Mouse (Mus musculus): ENCODE results near the gene Olfr1338.
"Not testable (repeated sequence)": the region's sequence is repeated elsewhere in the genome, so short reads cannot be mapped to it uniquely, and the experiment has no call there.

The Olfr1338 gene

DNA sequence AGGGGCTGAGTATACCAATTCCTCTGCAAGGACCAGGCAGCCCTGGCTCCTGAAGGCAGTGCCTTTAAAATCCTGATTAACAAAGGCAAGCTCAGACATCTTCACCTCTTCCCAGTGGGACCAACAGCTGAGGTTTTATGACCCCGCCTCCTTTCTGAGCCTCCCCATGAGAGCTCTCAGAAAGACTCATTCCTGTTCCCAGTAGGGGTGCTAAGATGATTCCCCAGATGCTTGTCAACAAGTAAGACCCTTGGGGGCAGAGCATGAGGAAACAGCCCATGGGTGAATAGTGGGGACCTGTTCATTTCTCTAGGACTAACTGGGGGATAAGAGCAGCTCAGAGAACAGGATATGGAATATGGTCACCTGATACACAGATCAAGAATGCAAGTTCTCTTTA is at the start of gene Olfr1338:
Olfr1338 (minus strand) TSS at position 101 of the 400 bp plus-strand sequence.
- DNase-seq = no peak

DNA sequence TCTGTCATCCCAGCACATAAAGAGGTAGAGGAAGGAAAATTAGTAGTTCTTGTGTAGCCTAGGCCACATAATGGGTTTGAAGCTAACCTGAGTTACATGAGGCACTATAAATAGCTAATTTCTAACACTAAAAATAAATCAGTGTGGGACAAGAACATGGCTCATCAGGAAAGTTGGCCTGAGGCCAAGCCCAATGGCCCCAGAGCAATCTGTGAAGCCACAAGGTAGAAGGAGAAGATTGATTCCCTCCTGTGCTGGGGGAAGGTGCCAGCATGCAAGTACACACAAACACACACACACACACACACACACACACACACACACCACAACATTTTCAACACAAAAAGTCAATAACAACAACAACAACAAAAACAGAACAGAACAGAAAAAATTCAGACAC is 34.3 kb upstream of the Olfr1338 start:
- not testable (repeated sequence) for DNase-seq

DNA sequence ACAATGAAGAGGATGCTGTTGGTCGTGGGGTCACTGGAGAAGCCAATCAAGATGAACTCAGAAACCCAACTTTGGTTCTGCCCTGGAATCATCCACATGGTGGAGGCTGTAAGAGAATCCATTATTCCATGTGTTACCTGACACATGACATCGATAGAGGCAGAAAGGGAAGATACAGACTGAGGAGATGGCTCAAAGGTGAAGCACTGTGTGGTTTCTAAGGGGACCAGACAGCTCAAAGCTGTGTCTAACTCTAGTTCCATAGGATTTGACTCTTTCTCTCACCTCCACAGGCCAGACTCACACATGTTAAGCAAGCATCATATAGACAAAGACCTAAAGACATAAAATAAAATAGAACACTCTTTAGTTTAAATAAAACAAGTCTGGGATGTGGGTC is 23.9 kb upstream of the Olfr1338 start, which contains the start of gene Olfr1337:
Olfr1337 (minus strand) TSS at position 101 of the 400 bp plus-strand sequence.
- DNase-seq = no peak

DNA sequence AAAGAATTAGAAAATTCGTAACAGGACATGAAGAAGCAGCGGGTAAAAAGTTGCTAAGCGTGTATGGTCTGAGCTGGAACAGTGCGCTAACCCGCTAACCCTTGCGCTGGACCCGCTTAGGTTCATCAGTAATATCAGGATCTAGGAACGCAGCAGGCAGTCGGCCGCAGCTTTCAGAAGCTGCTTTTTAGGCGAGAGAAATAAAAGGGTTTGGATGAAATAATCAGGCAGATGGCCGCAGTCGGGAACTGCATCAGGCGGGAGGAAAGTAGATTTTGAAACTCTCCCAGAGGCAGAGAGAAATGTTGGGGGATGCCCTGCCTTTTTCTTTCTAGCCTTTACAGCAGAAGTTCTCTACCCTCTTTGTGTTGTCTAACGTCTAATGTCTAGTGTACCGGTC is 16.7 kb downstream of the Olfr1338 start:
- DNase-seq = no peak

DNA sequence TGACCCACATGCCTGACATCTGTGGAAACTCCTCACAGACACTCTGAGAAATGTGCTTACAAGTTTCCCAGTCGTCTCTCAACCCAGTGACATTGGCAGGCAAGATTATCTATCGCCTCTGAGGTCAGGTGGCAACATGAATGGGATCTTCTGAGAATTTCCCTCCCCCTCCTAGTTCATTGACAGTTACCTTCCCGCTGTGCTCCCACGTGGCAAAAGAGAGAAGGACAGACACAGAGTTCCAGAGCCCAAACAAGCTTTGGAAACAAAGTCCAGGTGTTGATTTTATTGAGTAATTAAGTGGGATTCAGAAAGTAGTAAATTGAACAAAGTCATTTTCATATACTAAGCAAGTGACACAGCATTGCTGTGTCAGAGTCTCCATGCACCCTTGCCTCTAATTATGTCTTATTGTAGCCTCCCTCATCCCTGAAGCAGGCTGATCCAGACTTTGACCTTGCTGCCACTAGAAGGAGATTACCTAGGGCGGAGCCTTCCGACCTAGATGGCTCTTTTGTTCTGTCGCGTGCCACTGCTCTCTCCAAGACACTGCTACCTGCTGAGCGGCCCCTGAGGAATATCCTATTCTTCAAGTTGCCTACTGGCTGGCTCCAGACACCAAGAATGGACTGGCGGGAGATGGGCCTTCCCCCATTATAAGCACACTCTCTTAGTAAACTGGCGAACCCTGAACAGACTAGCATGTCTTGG is 17.4 kb downstream of the Olfr1338 start:
- no peak for DNase-seq

DNA sequence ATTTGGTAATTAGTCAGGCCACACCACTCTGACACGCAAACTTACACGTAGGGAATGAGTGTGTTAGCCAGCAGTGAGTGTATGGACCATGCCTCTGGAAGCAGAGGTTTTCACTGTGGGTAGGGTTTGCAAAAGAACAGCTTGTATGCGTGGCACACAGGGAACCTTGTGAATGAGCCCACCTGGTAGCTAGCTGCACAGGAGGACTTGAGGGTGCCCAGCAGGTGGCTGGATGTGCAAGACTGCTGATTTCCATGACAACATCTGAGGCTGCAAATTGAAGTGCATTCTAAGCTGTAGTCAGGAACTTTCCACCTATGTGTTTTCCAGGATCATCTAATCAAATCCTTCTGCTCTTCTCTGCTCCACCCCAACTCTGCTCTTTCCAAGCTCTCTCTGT is 19.0 kb downstream of the Olfr1338 start:
- no peak for DNase-seq

DNA sequence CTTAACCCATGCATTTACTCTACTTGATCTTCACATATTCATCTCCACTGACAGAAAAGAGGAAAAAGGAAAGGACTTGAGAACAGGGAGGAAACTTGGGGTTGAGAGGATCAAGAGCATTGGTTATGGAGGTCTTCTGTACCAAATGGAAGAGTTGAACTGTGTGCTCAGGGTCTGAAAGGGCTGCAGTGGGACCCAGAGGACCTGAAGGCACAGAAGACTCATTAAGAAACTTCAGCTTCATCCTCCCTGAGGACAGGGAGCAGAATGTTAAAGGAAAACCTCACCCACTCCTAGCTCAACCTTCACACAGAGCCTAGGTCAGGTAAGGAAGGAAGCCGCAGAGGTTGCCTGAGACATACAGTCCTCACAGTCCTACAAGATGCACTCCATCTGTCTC is 26.7 kb downstream of the Olfr1338 start, which contains the start of gene Olfr1339:
Olfr1339 (plus strand) TSS at position 301 of the 400 bp plus-strand sequence.
- DNase-seq = no peak

DNA sequence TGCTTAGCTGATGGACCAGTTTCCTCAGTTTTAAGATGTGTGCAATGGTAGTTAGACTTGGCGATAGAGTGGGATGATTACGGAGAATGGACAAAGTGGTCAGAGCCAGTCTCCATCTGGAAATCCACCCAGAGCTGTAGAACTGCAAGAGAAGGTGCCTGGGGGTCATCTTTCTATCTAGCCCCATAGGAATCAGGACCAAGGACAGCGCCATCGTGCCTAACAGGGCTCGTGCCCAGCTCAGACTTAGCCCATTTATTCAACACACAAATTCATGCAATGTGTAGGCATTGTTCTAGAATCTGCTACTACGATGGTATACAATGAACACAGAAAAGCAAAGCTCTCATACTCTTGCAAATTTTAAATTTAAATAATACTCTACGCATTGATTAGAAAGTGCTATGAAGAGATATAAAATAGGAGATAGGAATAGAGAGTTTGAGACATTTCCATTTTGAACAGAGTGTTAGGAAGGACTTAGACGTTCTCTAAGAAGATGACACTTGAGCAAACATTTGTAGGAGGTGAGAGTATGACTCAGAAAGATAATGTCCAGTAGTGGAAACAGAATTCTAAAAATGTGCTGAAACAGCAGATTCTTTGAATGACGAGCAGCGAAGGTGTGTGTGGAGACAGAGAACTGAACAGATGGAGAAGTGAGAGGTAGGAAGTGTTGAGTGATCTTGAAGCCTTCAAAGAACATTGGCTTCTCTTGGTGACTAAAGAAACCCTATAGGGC is 36.6 kb downstream of the Olfr1338 start:
- no peak for DNase-seq

DNA sequence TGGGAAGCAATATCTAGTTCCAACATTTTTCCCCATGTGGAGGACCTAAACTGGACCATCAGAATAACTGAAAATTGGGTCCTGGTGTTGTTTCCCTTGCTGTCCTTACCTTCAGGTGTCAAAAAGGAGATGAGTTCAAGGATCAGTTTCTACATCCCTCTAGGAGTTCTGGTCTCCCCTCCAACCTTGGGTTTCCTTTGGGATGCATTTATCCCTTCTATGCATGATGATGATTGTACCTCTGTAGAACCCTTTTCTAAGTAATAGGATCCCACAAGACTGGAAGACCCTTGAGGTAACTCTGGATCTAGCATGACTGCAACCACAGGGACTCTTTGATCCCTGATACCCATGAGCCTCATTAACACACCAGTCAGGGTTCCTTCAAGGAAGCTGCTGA is 38.7 kb downstream of the Olfr1338 start, which contains the start of gene Olfr1340:
Olfr1340 (plus strand) TSS at position 301 of the 400 bp plus-strand sequence.
- no peak for DNase-seq

DNA sequence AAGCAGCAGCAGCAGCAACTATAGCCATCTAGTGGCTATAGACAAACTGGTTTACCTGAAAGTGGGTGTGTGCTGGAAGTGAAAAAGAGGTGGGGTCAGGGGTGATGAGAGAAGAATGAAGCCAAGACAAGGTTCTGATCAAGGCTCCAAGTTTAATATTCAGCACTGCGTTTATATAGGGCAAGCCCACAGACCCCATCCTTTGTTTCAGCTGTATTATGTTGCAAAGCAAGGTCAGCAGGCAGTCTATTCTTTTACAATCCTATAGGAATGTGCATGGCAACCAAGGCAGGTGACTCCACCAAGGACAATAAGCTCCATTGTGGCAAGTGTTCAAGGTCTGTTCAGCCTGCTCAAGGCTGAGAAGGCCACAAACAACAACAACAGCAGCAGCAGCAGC is 46.9 kb downstream of the Olfr1338 start:
- no peak for DNase-seq

DNA sequence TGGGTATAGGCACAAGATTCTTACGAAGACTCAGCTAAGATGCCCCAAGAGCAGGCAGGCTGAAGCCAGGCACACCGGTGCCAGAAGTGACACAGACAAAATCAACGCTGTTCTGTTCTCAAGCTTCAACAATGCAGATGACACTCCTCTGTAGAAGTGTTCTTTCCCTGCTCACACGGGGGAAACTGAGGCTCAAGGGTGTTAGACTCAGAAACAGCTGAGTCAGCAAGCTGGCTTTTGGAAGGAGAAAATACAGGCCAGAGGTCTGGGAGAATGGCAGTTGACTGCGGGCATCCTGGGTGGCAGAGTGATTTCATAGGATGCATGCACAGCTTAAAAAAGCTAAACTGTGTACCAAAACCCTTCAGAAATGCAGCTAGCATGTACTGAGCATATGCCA is 50.5 kb downstream of the Olfr1338 start:
- no peak for DNase-seq

DNA sequence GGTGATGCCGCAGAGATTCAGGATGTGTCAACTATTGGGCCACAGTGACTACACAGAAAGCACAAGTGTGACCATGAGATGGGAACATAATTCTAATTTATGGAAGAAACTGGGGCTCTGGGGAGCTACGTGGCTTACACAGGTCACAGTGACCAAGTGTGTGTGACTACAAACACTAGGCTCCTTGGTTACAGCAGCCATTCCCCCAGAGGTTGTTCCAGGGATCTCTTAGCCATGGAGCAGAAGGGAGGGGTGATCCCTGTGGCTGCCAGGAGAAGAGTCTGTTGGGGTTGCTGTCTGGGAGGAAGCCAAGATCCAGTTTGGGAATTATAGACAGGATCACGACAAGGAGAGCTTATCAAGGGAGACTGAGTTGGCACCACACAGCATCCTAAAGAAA is 55.3 kb downstream of the Olfr1338 start, which contains the start of gene Olfr1341:
Olfr1341 (plus strand) TSS at position 301 of the 400 bp plus-strand sequence.
- no peak for DNase-seq
